Mouse (Mus musculus): Measurements from ENCODE around the gene Pitpnm3. TPM values are rescaled to one million over a fixed set of nuclear protein-coding genes. Genes with fewer than 3 reads are reported as not detected.

Gene Pitpnm3
- polyA plus RNA-seq, 1 experiment from 2014 or later = 0.68 TPM

- Histone ChIP-seq H3K9me3 (ENCODE audit: control insufficient read depth) (no peaks in the 10 kb centered on the region), H3K27ac (ENCODE audit: low read depth, low read length) (no peak overlapping the region), H3K4me1 (replicated peaks; ENCODE audit: control insufficient read depth, insufficient read depth, low read length) (no peaks in the 10 kb centered on the region), H3K36me3 (ENCODE audit: control insufficient read depth, insufficient read depth) (no peaks in the 10 kb centered on the region), H3K9ac (ENCODE audit: low read depth, low read length) (no peak overlapping the region), H3K27me3 (replicated peaks; ENCODE audit: control insufficient read depth, insufficient read depth, low read length) (no peaks in the 10 kb centered on the region), H3K4me3 (ENCODE audit: low read depth, low read length) (no peak overlapping the region), H3K4me2 (replicated peaks; ENCODE audit: low read depth) (no peak overlapping the region)
- 44% methylated on average over 9 of the region's 9 CpGs for WGBS
- no peak for TF ChIP-seq CTCF (IDR thresholded peaks at IDR 0.05; ENCODE audit: low read depth)
- no peak for ATAC-seq
Observed at GRCm38 (mm10) chr11:72003171-72003570, 132.4 kb downstream of the Pitpnm3 start.

GRCm38 (mm10) chr11:72002138-72002853 lies 133.3 kb downstream of the Pitpnm3 start:
- Histone ChIP-seq H3K4me3 (ENCODE audit: low read depth, low read length) (no peak overlapping the region), H3K27ac (ENCODE audit: low read depth, low read length) (no peak overlapping the region), H3K9me3 (ENCODE audit: control insufficient read depth) (no peaks in the 10 kb centered on the region), H3K27me3 (replicated peaks; ENCODE audit: control insufficient read depth, insufficient read depth, low read length) (no peaks in the 10 kb centered on the region), H3K4me2 (replicated peaks; ENCODE audit: low read depth) (no peak overlapping the region), H3K36me3 (ENCODE audit: control insufficient read depth, insufficient read depth) (no peaks in the 10 kb centered on the region), H3K4me1 (replicated peaks; ENCODE audit: control insufficient read depth, insufficient read depth, low read length) (no peaks in the 10 kb centered on the region), H3K9ac (ENCODE audit: low read depth, low read length) (no peak overlapping the region)
- peak; percentile 73 for TF ChIP-seq CTCF (IDR thresholded peaks at IDR 0.05; ENCODE audit: low read depth)
- 50% methylated on average over 13 of the region's 13 CpGs for WGBS
- ATAC-seq = no peak

- Histone ChIP-seq H3K4me3 (ENCODE audit: low read depth, low read length) (no peak overlapping the region), H3K27me3 (replicated peaks; ENCODE audit: control insufficient read depth, insufficient read depth, low read length) (no peaks in the 10 kb centered on the region), H3K36me3 (ENCODE audit: control insufficient read depth, insufficient read depth) (no peaks in the 10 kb centered on the region), H3K9me3 (ENCODE audit: control insufficient read depth) (no peaks in the 10 kb centered on the region), H3K4me2 (replicated peaks; ENCODE audit: low read depth) (no peak overlapping the region), H3K27ac (ENCODE audit: low read depth, low read length) (no peak overlapping the region), H3K4me1 (replicated peaks; ENCODE audit: control insufficient read depth, insufficient read depth, low read length) (0 out of 2 replicates have a peak, but pooled peaks cover 2% of the 10 kb centered on the region), H3K9ac (ENCODE audit: low read depth, low read length) (no peak overlapping the region)
- ATAC-seq = no peak
- TF ChIP-seq CTCF (IDR thresholded peaks at IDR 0.05; ENCODE audit: low read depth) = no peak
- 87% methylated on average over 6 of the region's 6 CpGs for WGBS
Observed at GRCm38 (mm10) chr11:72000194-72000593, 135.4 kb downstream of the Pitpnm3 start.

Other genes with a start within 250 kb of the Pitpnm3 start
- 0.10 and 0.17 TPM in 2 replicates for gene Aipl1, start 98.3 kb downstream of the Pitpnm3 start, polyA plus RNA-seq (2015; fragmentation: Nextera tagmentation; extraction: Ambion mirVana)
- 14.0 and 17.4 TPM in 2 replicates for gene Pimreg, start 93.7 kb downstream of the Pitpnm3 start, polyA plus RNA-seq (2015; fragmentation: Nextera tagmentation; extraction: Ambion mirVana)
- not detected in 2 replicates for gene Gm43951, start 71.1 kb upstream of the Pitpnm3 start, polyA plus RNA-seq (2015; fragmentation: Nextera tagmentation; extraction: Ambion mirVana)
- 4.3 and 4.8 TPM in 2 replicates for gene 4933427D14Rik, start 71.7 kb upstream of the Pitpnm3 start, polyA plus RNA-seq (2015; fragmentation: Nextera tagmentation; extraction: Ambion mirVana)
- gene Txndc17, start 71.8 kb upstream of the Pitpnm3 start, polyA plus RNA-seq (2015; fragmentation: Nextera tagmentation; extraction: Ambion mirVana) = 642 and 665 TPM in 2 replicates
- gene Med31, start 79.8 kb upstream of the Pitpnm3 start, polyA plus RNA-seq (2015; fragmentation: Nextera tagmentation; extraction: Ambion mirVana) = 23.9 and 25.5 TPM in 2 replicates
- 0.17 and 0.22 TPM in 2 replicates for gene Slc13a5, start 131.4 kb upstream of the Pitpnm3 start, polyA plus RNA-seq (2015; fragmentation: Nextera tagmentation; extraction: Ambion mirVana)
- 56.1 and 59.9 TPM in 2 replicates for gene Xaf1, start 165.9 kb upstream of the Pitpnm3 start, polyA plus RNA-seq (2015; fragmentation: Nextera tagmentation; extraction: Ambion mirVana)
- gene Fbxo39, start 178.7 kb upstream of the Pitpnm3 start, polyA plus RNA-seq (2015; fragmentation: Nextera tagmentation; extraction: Ambion mirVana) = not detected in 2 replicates
- gene Tekt1, start 226.7 kb upstream of the Pitpnm3 start, polyA plus RNA-seq (2015; fragmentation: Nextera tagmentation; extraction: Ambion mirVana) = 0.08 TPM in 1 of 2 replicates, not detected in the other